In genomic region chr13:73453503-73454217, GRCm38 (mm10) we compare ENCODE assay signal across 30 mouse cellular contexts. TPM values are rescaled to one million over a fixed set of nuclear protein-coding genes. Genes with fewer than 3 reads are reported as not detected.
A peak's percentile ranks its signal among the peaks of the same experiment; 100 is the strongest.
DNase-seq lines count a peak whose midpoint lies in the region; ATAC-seq and TF ChIP-seq lines count a peak whose summit lies in the region.
"Had no signal": no experiment of that assay in that cellular context is flagged by ENCODE, and none has a peak within 500 bp of the region (broad histone marks: within the 10 kb centered on the region; RNA-seq: fewer than 3 reads in every experiment).

No protein-coding gene starts in this region.

- no peak for TF ChIP-seq CTCF in lung, adult 2 months (IDR thresholded peaks at IDR 0.05; ENCODE audit: insufficient read depth, low read length)
- TF ChIP-seq CTCF in lung, postnatal 0 days (IDR thresholded peaks at IDR 0.05): no peak

- peak; percentile 55 to 59 for DNase-seq in lung, adult 18-20 months
- DNase-seq in lung, adult 2 months: no peak
- DNase-seq in lung, postnatal 0 days (ENCODE audit: low spot score): peak; percentile 89
- DNase-seq in lung, postnatal 36 days: peak; percentile 74
- no peak for DNase-seq in urinary bladder, adult 2 months (ENCODE audit: low spot score)
- DNase-seq in layer of hippocampus, postnatal 14 days (ENCODE audit: low spot score in 2 of 2): no peak
- DNase-seq: adrenal gland, adult 8-10 months; adrenal gland, postnatal 25 days; cerebellum, adult 11-12 months; cerebellum, adult 8-10 months; cerebellum, postnatal 10 days; cerebellum, postnatal 36 days; embryo, embryonic 11 days; gastrocnemius, postnatal 10 days; gastrocnemius, postnatal 36 days; heart, adult 18-20 months; heart, postnatal 14 days; heart, postnatal 4 days had no signal

- peak; percentile 100 for TF ChIP-seq EP300 in lung, postnatal 0 days (IDR thresholded peaks at IDR 0.05)

- H3K4me3 ChIP-seq in lung, adult 2 months (replicated peaks; ENCODE audit: extremely low read depth, low read depth, low read length): no peak overlapping the region
- no peak overlapping the region for H3K4me3 ChIP-seq in lung, embryonic 15.5 days
- no peak overlapping the region for H3K4me3 ChIP-seq in lung, postnatal 0 days (ENCODE audit: low read depth, low read length)
- H3K4me3 ChIP-seq: embryonic facial prominence, embryonic 10.5 days; embryonic facial prominence, embryonic 13.5 days; erythroblast, embryonic 14.5 days; forebrain, embryonic 12.5 days; heart, embryonic 10.5 days; heart, embryonic 13.5 days; hindbrain, embryonic 15.5 days had no signal

- no peak overlapping the region for H3K9ac ChIP-seq in lung, embryonic 15.5 days
- no peak overlapping the region for H3K9ac ChIP-seq in lung, postnatal 0 days (replicated peaks; ENCODE audit: low read depth)
- H3K9ac ChIP-seq: embryonic facial prominence, embryonic 13.5 days; forebrain, embryonic 12.5 days; heart, embryonic 13.5 days; hindbrain, embryonic 15.5 days had no signal

- peak; percentile 59; the same call in 1 of the 2 replicates for ATAC-seq in lung, embryonic 15.5 days (ENCODE audit: borderline replicate concordance, extremely low read depth, low FRiP score, low TSS enrichment)
- ATAC-seq in lung, postnatal 0 days: peak; percentile 88
- ATAC-seq in granulocyte monocyte progenitor cell, adult 5-6 weeks (replicated peaks; ENCODE audit: poor library complexity, severe bottlenecking): no peak
- ATAC-seq: activated CD4-positive, CD25-positive, alpha-beta regulatory T cell, adult 4 months; CD4-positive, CD25-positive, alpha-beta regulatory T cell, adult 4 months; forebrain, embryonic 16.5 days had no signal

- WGBS in lung, adult 2 months: 67% methylated on average over 3 of the region's 3 CpGs
- WGBS in lung, embryonic 15.5 days: 56% methylated on average over 3 of the region's 3 CpGs
- 47% methylated on average over 3 of the region's 3 CpGs for WGBS in lung, postnatal 0 days

- no peaks in the 10 kb centered on the region for H3K36me3 ChIP-seq in lung, embryonic 15.5 days
- H3K36me3 ChIP-seq in lung, postnatal 0 days (ENCODE audit: insufficient read depth, low read length): no peaks in the 10 kb centered on the region
- H3K36me3 ChIP-seq: embryonic facial prominence, embryonic 10.5 days; embryonic facial prominence, embryonic 13.5 days; forebrain, embryonic 12.5 days; heart, embryonic 10.5 days; heart, embryonic 13.5 days; hindbrain, embryonic 15.5 days had no signal

- H3K27ac ChIP-seq in lung, embryonic 15.5 days: peak overlapping the region; percentile 54
- peak overlapping the region; percentile 82 for H3K27ac ChIP-seq in lung, postnatal 0 days (ENCODE audit: low read length)
- H3K27ac ChIP-seq: embryonic facial prominence, embryonic 10.5 days; embryonic facial prominence, embryonic 13.5 days; forebrain, embryonic 12.5 days; heart, embryonic 10.5 days; heart, embryonic 13.5 days; hindbrain, embryonic 15.5 days had no signal

- no peaks in the 10 kb centered on the region for H3K9me3 ChIP-seq in lung, embryonic 15.5 days
- no peaks in the 10 kb centered on the region for H3K9me3 ChIP-seq in lung, postnatal 0 days (ENCODE audit: low read length)
- H3K9me3 ChIP-seq: embryonic facial prominence, embryonic 10.5 days; embryonic facial prominence, embryonic 13.5 days; forebrain, embryonic 12.5 days; heart, embryonic 10.5 days; heart, embryonic 13.5 days; hindbrain, embryonic 15.5 days had no signal

- TF ChIP-seq POLR2A in lung, adult 2 months (IDR thresholded peaks at IDR 0.05; ENCODE audit: borderline replicate concordance, extremely low read depth, low read depth, low read length): no peak

- peaks cover 8% of the 10 kb centered on the region for H3K4me1 ChIP-seq in lung, adult 2 months (ENCODE audit: control insufficient read depth, insufficient read depth, low read length)
- H3K4me1 ChIP-seq in lung, embryonic 15.5 days: peaks cover 22% of the 10 kb centered on the region
- 0 out of 2 replicates have a peak, but pooled peaks cover 6% of the 10 kb centered on the region for H3K4me1 ChIP-seq in lung, postnatal 0 days (ENCODE audit: insufficient read depth, low read depth, low read length)
- H3K4me1 ChIP-seq: embryonic facial prominence, embryonic 10.5 days; embryonic facial prominence, embryonic 13.5 days; forebrain, embryonic 12.5 days; heart, embryonic 10.5 days; heart, embryonic 13.5 days; hindbrain, embryonic 15.5 days had no signal

- H3K27me3 ChIP-seq in lung, embryonic 15.5 days: no peaks in the 10 kb centered on the region
- no peaks in the 10 kb centered on the region for H3K27me3 ChIP-seq in lung, postnatal 0 days (replicated peaks; ENCODE audit: insufficient read depth, low read length)
- H3K27me3 ChIP-seq: embryonic facial prominence, embryonic 13.5 days; forebrain, embryonic 12.5 days; hindbrain, embryonic 15.5 days had no signal

- no peak overlapping the region for H3K4me2 ChIP-seq in lung, embryonic 15.5 days
- no peak overlapping the region for H3K4me2 ChIP-seq in lung, postnatal 0 days (replicated peaks; ENCODE audit: low read depth, low read length)
- H3K4me2 ChIP-seq: embryonic facial prominence, embryonic 13.5 days; forebrain, embryonic 12.5 days; heart, embryonic 13.5 days; hindbrain, embryonic 15.5 days had no signal

RNA-seq across cellular contexts. Expression of gene Lpcat1, which starts 13.3 kb away (rescaled TPM):
- polyA plus RNA-seq in lung, adult 2 months (2012; rRNA removed): 408 and 425 TPM in 2 replicates
- 86.3 and 99.2 TPM in 2 replicates for polyA plus RNA-seq in lung, embryonic 15.5 days (2015; fragmentation: Nextera tagmentation; extraction: Ambion mirVana)
- 368 and 414 TPM in 2 replicates for polyA plus RNA-seq in lung, postnatal 0 days (2015; fragmentation: Nextera tagmentation; extraction: Ambion mirVana)
- 16.0 and 19.0 TPM in 2 replicates for total RNA-seq in granulocyte monocyte progenitor cell, adult 5-6 weeks (2014; fragmentation: Nextera tagmentation)
- 19.8 and 32.3 TPM in 2 replicates for total RNA-seq in granulocyte monocyte progenitor cell, adult 5-6 weeks (2017)
- polyA plus RNA-seq in urinary bladder, adult 2 months (2012; rRNA removed): 15.2 and 17.2 TPM in 2 replicates
- total RNA-seq in layer of hippocampus, postnatal 14 days (2021): 10 to 100 TPM; 53.9 to 56.5 TPM

Comparison
In these comparisons a context has a peak if more than half of its experiments do, and no peak if none do; other contexts are left out.
1. DNase-seq: peak in lung, adult 18-20 months (2 of 2), lung, postnatal 0 days (single experiment) and lung, postnatal 36 days (single experiment); none in lung, adult 2 months (single experiment), urinary bladder, adult 2 months (single experiment) and layer of hippocampus, postnatal 14 days (0 of 2).